Mouse (Mus musculus): ENCODE measurements at regions not wholly inside any gene's neighbourhood (a gene's known extent, or its start where the extent isn't known, plus 50 kb on each side); places are given as distances from the start of the nearest gene placed in this dataset.

- H3K27ac ChIP-seq: no peak overlapping the region
- WGBS: 96% methylated on average over 5 of the region's 5 CpGs
Observed at GRCm38 (mm10) chr1:57576066-57576753, 169.3 kb upstream of the Tyw5 start.

GRCm38 (mm10) chr1:57579086-57579485 is 172.2 kb upstream of the Tyw5 start:
- ATAC-seq (replicated peaks): no peak
- H3K9me3 ChIP-seq: no peaks in the 10 kb centered on the region
- no peaks in the 10 kb centered on the region for H3K36me3 ChIP-seq (replicated peaks)
- H3K9ac ChIP-seq: no peak overlapping the region
- no peaks in the 10 kb centered on the region for H3K4me1 ChIP-seq
- WGBS: 75% methylated on average over 3 of the region's 3 CpGs
- H3K27ac ChIP-seq: no peak overlapping the region
- no peaks in the 10 kb centered on the region for H3K27me3 ChIP-seq (replicated peaks)
- no peak overlapping the region for H3K4me3 ChIP-seq
- H3K4me2 ChIP-seq: no peak overlapping the region

More at GRCm38 (mm10) chr1:57576066-57576753, 169.3 kb upstream of the Tyw5 start:
- Histone ChIP-seq H3K4me1 (no peaks in the 10 kb centered on the region), H3K9ac (no peak overlapping the region), H3K4me2 (no peak overlapping the region), H3K36me3 (replicated peaks) (no peaks in the 10 kb centered on the region), H3K9me3 (no peaks in the 10 kb centered on the region), H3K4me3 (no peak overlapping the region), H3K27me3 (replicated peaks) (no peaks in the 10 kb centered on the region)
- ATAC-seq (replicated peaks): no peak

- ATAC-seq (replicated peaks): no peak
- no peak overlapping the region for H3K27ac ChIP-seq
- 72% methylated on average over 7 of the region's 7 CpGs for WGBS
Observed at GRCm38 (mm10) chr1:57593707-57594589, 180.0 kb upstream of the Spats2l start.

GRCm38 (mm10) chr1:57594815-57595214 is 179.1 kb upstream of the Spats2l start:
- Histone ChIP-seq H3K36me3 (replicated peaks) (no peaks in the 10 kb centered on the region), H3K9me3 (no peaks in the 10 kb centered on the region), H3K4me1 (no peaks in the 10 kb centered on the region), H3K4me2 (no peak overlapping the region), H3K27ac (no peak overlapping the region), H3K27me3 (replicated peaks) (no peaks in the 10 kb centered on the region), H3K9ac (no peak overlapping the region), H3K4me3 (no peak overlapping the region)
- WGBS: 52% methylated on average over 5 of the region's 5 CpGs
- peak; percentile 56; the same call in 1 of the 2 replicates for ATAC-seq (replicated peaks)

More at GRCm38 (mm10) chr1:57593707-57594589, 180.0 kb upstream of the Spats2l start:
- Histone ChIP-seq H3K4me2 (no peak overlapping the region), H3K9ac (no peak overlapping the region), H3K9me3 (no peaks in the 10 kb centered on the region), H3K4me3 (no peak overlapping the region), H3K27me3 (replicated peaks) (no peaks in the 10 kb centered on the region), H3K36me3 (replicated peaks) (no peaks in the 10 kb centered on the region), H3K4me1 (no peaks in the 10 kb centered on the region)

- WGBS: 34% methylated on average over 2 of the region's 2 CpGs
- Histone ChIP-seq H3K27ac (no peak overlapping the region), H3K9ac (no peak overlapping the region), H3K4me1 (no peaks in the 10 kb centered on the region), H3K36me3 (replicated peaks) (no peaks in the 10 kb centered on the region), H3K4me3 (no peak overlapping the region), H3K9me3 (no peaks in the 10 kb centered on the region), H3K27me3 (replicated peaks) (no peaks in the 10 kb centered on the region), H3K4me2 (no peak overlapping the region)
- ATAC-seq (replicated peaks): no peak
Observed at GRCm38 (mm10) chr1:57600951-57601350, 173.0 kb upstream of the Spats2l start.

GRCm38 (mm10) chr1:57605525-57605924 is 168.4 kb upstream of the Spats2l start:
- no peak for ATAC-seq (replicated peaks)
- H3K36me3 ChIP-seq (replicated peaks): no peaks in the 10 kb centered on the region
- H3K4me2 ChIP-seq: no peak overlapping the region
- no peak overlapping the region for H3K4me3 ChIP-seq
- H3K4me1 ChIP-seq: peaks cover 11% of the 10 kb centered on the region; the same call in 1 of the 2 replicates
- H3K27ac ChIP-seq: no peak overlapping the region
- no peaks in the 10 kb centered on the region for H3K9me3 ChIP-seq
- H3K27me3 ChIP-seq (replicated peaks): no peaks in the 10 kb centered on the region
- no peak overlapping the region for H3K9ac ChIP-seq
- WGBS: 62% methylated on average over 1 of the region's 1 CpGs

GRCm38 (mm10) chr1:57606060-57606683 is 167.8 kb upstream of the Spats2l start:
- 80% methylated on average over 4 of the region's 4 CpGs for WGBS
- Histone ChIP-seq H3K27ac (no peak overlapping the region), H3K36me3 (replicated peaks) (no peaks in the 10 kb centered on the region), H3K4me1 (peaks cover 11% of the 10 kb centered on the region; the same call in 1 of the 2 replicates), H3K4me3 (no peak overlapping the region), H3K9ac (no peak overlapping the region), H3K27me3 (replicated peaks) (no peaks in the 10 kb centered on the region), H3K4me2 (no peak overlapping the region), H3K9me3 (no peaks in the 10 kb centered on the region)
- ATAC-seq (replicated peaks): no peak

- Histone ChIP-seq H3K4me2 (no peak overlapping the region), H3K36me3 (replicated peaks) (no peaks in the 10 kb centered on the region), H3K9ac (no peak overlapping the region), H3K27ac (no peak overlapping the region), H3K27me3 (replicated peaks) (no peaks in the 10 kb centered on the region), H3K9me3 (no peaks in the 10 kb centered on the region), H3K4me3 (no peak overlapping the region), H3K4me1 (peaks cover 11% of the 10 kb centered on the region; the same call in 1 of the 2 replicates)
- WGBS: 70% methylated on average over 8 of the region's 8 CpGs
- ATAC-seq (replicated peaks): no peak
Observed at GRCm38 (mm10) chr1:57607026-57607425, 166.9 kb upstream of the Spats2l start.

- Histone ChIP-seq H3K4me2 (no peak overlapping the region), H3K9ac (no peak overlapping the region), H3K4me3 (no peak overlapping the region), H3K27me3 (replicated peaks) (no peaks in the 10 kb centered on the region), H3K36me3 (replicated peaks) (no peaks in the 10 kb centered on the region), H3K9me3 (no peaks in the 10 kb centered on the region), H3K27ac (no peak overlapping the region), H3K4me1 (peaks cover 12% of the 10 kb centered on the region; the same call in 1 of the 2 replicates)
- ATAC-seq (replicated peaks): peak; percentile 76
- 20% methylated on average over 12 of the region's 12 CpGs for WGBS
Observed at GRCm38 (mm10) chr1:57607626-57608422, 166.1 kb upstream of the Spats2l start.

GRCm38 (mm10) chr1:57608423-57608679 is 165.6 kb upstream of the Spats2l start:
- no peak overlapping the region for H3K9ac ChIP-seq
- H3K27ac ChIP-seq: no peak overlapping the region
- H3K27me3 ChIP-seq (replicated peaks): no peaks in the 10 kb centered on the region
- no peak overlapping the region for H3K4me3 ChIP-seq
- H3K9me3 ChIP-seq: no peaks in the 10 kb centered on the region
- peaks cover 17% of the 10 kb centered on the region; the same call in 1 of the 2 replicates for H3K4me1 ChIP-seq
- H3K36me3 ChIP-seq (replicated peaks): no peaks in the 10 kb centered on the region
- peak; percentile 58 for ATAC-seq (replicated peaks)
- no peak overlapping the region for H3K4me2 ChIP-seq
- 19% methylated on average over 2 of the region's 2 CpGs for WGBS

GRCm38 (mm10) chr1:57609307-57609706 is 164.7 kb upstream of the Spats2l start:
- Histone ChIP-seq H3K4me3 (no peak overlapping the region), H3K36me3 (replicated peaks) (no peaks in the 10 kb centered on the region), H3K4me1 (peaks cover 17% of the 10 kb centered on the region; the same call in 1 of the 2 replicates), H3K9ac (no peak overlapping the region), H3K9me3 (no peaks in the 10 kb centered on the region), H3K27ac (no peak overlapping the region), H3K27me3 (replicated peaks) (no peaks in the 10 kb centered on the region), H3K4me2 (no peak overlapping the region)
- WGBS: 17% methylated on average over 6 of the region's 6 CpGs
- ATAC-seq (replicated peaks): no peak

GRCm38 (mm10) chr1:57612171-57612570 is 161.8 kb upstream of the Spats2l start:
- no peak overlapping the region for H3K4me3 ChIP-seq
- no peaks in the 10 kb centered on the region for H3K27me3 ChIP-seq (replicated peaks)
- no peak for ATAC-seq (replicated peaks)
- no peak overlapping the region for H3K4me2 ChIP-seq
- no peaks in the 10 kb centered on the region for H3K36me3 ChIP-seq (replicated peaks)
- H3K4me1 ChIP-seq: peaks cover 17% of the 10 kb centered on the region; the same call in 1 of the 2 replicates
- H3K9me3 ChIP-seq: no peaks in the 10 kb centered on the region
- H3K27ac ChIP-seq: no peak overlapping the region
- 64% methylated on average over 4 of the region's 4 CpGs for WGBS
- H3K9ac ChIP-seq: no peak overlapping the region

All from midbrain, embryonic 15.5 days (tissue).